Mouse (Mus musculus) heart, embryonic 14.5 days (tissue): ENCODE measurements around the gene Capn1. TPM values are rescaled to one million over a fixed set of nuclear protein-coding genes. Genes with fewer than 3 reads are reported as not detected.
A peak's percentile ranks its signal among the peaks of the same experiment; 100 is the strongest.

Experiments
- ATAC-seq: fragments of 200-750 bp; cut with Nextera tagmentation; 2 replicates; pipeline ENCODE4 v1.8.0; 2017; ENCODE audit warnings: low read depth, moderate TSS enrichment; ENCODE audit not compliant: insufficient number of reproducible peaks, insufficient read depth, low FRiP score
- H3K27ac ChIP-seq, 2 experiments: fragments of 200-500 bp in 1 of 2; fragments of 300-500 bp in 1 of 2; sonication (generic) in 1 of 2; replicated peaks in 1 of 2; 2 replicates each; pipeline ENCODE4 v1.5.1; 2012 to 2014; ENCODE audit warnings: low read depth in 2 of 2, low read length in 2 of 2, control low read depth in 1 of 2, mild to moderate bottlenecking in 1 of 2, mixed read lengths in 1 of 2; ENCODE audit not compliant: control insufficient read depth in 1 of 2, insufficient read depth in 1 of 2
- H3K27me3 ChIP-seq: fragments of 300-500 bp; sonication (generic); 2 replicates; pipeline ENCODE4 v1.6.1; 2014; ENCODE audit warnings: mild to moderate bottlenecking, low read length, control low read depth; ENCODE audit not compliant: control insufficient read depth, insufficient read depth
- H3K36me3 ChIP-seq: fragments of 300-500 bp; sonication (generic); 2 replicates; pipeline ENCODE4 v1.6.1; 2014; ENCODE audit warnings: mild to moderate bottlenecking, control low read depth, low read length, mixed read lengths; ENCODE audit not compliant: control insufficient read depth, insufficient read depth
- H3K4me1 ChIP-seq, 2 experiments: fragments of 200-500 bp in 1 of 2; fragments of 300-500 bp in 1 of 2; sonication (generic) in 1 of 2; 2 replicates each; pipeline ENCODE4 v1.6.1; 2012 to 2014; ENCODE audit warnings: low read length in 2 of 2, control low read depth in 1 of 2, mixed read lengths in 1 of 2; ENCODE audit not compliant: control insufficient read depth in 2 of 2, insufficient read depth in 2 of 2
- H3K4me2 ChIP-seq: fragments of 300-500 bp; sonication (generic); 2 replicates; pipeline ENCODE4 v1.6.1; 2014; ENCODE audit warnings: mild to moderate bottlenecking, low read length
- H3K4me3 ChIP-seq, 2 experiments: fragments of 200-500 bp in 1 of 2; fragments of 300-500 bp in 1 of 2; sonication (generic) in 1 of 2; 2 replicates each; pipeline ENCODE4 v1.5.1; 2012 to 2014; ENCODE audit warnings: low read length in 2 of 2, mild to moderate bottlenecking in 2 of 2, control low read depth in 1 of 2, low read depth in 1 of 2, moderate library complexity in 1 of 2; ENCODE audit not compliant: control insufficient read depth in 1 of 2, insufficient read depth in 1 of 2
- H3K9ac ChIP-seq: fragments of 300-500 bp; sonication (generic); 2 replicates; pipeline ENCODE4 v1.6.1; 2014; ENCODE audit warnings: mild to moderate bottlenecking, low read length
- H3K9me3 ChIP-seq: fragments of 300-500 bp; sonication (generic); 2 replicates; pipeline ENCODE4 v1.6.1; 2016; ENCODE audit warnings: low read length, control low read depth; ENCODE audit not compliant: control insufficient read depth
- WGBS: fragments of 180-500 bp; shearing (Covaris S2); extraction: QIAGEN DNeasy Blood & Tissue Kit; methylation state at CpG from one replicate; pipeline ENCODE4 v1.1.7; 2014; 5-methylcytosine and 5-hydroxymethylcytosine counted together
- microRNA-seq: library from miRNA; unstranded; fragments of <30 nt; microRNA quantifications from one replicate; pipeline ENCODE4, GENCODE M21; 2016
- polyA plus RNA-seq: library from polyadenylated mRNA; unstranded; fragments of >200 nt; fragmentation: Nextera tagmentation; extraction: Ambion mirVana; gene quantifications from 2 replicates; pipeline ENCODE4 v1.2.1, GENCODE M21; 2014

The Capn1 gene
- polyA plus RNA-seq, 1 experiment from 2014 or later: 7.3 TPM

GRCm38 (mm10) chr19:5940173-5940572, 75.5 kb downstream of the Capn1 start:
- peak; percentile 37; the same call in 1 of the 2 replicates for ATAC-seq
- Histone ChIP-seq H3K9me3 (no peaks in the 10 kb centered on the region), H3K27ac (peak overlapping the region; percentile 14 to 74; a peak in 3 of 4 replicates), H3K36me3 (peaks cover 43% of the 10 kb centered on the region), H3K4me2 (no peak overlapping the region), H3K4me3 (no peak overlapping the region), H3K9ac (no peak overlapping the region), H3K4me1 (peaks cover 48 to 61% of the 10 kb centered on the region in 2 experiments), H3K27me3 (no peaks in the 10 kb centered on the region)
- WGBS: 46% methylated on average over 4 of the region's 4 CpGs

- Histone ChIP-seq H3K9ac (no peak overlapping the region; the same call in 1 of the 2 replicates), H3K27me3 (no peaks in the 10 kb centered on the region), H3K9me3 (no peaks in the 10 kb centered on the region), H3K4me3 (no peak overlapping the region), H3K4me2 (no peak overlapping the region), H3K27ac (peak overlapping the region; percentile 14 to 62; a peak in 3 of 4 replicates), H3K36me3 (peaks cover 43% of the 10 kb centered on the region), H3K4me1 (peaks cover 48 to 61% of the 10 kb centered on the region in 2 experiments)
- no peak for ATAC-seq
- 77% methylated on average over 5 of the region's 5 CpGs for WGBS
Measured at GRCm38 (mm10) chr19:5939715-5940114, 76.0 kb downstream of the Capn1 start.

Small RNAs within 50 kb of the gene (microRNA-seq; reads per million reads assigned to microRNA genes)
- gene Mir6988: 1.1 reads per million

Other genes starting within 250 kb of the Capn1 start
- gene Scyl1, start 244.5 kb downstream of the Capn1 start, polyA plus RNA-seq: 56.9 and 62.3 TPM in 2 replicates
- gene Frmd8, start 140.6 kb downstream of the Capn1 start, polyA plus RNA-seq: 18.5 and 19.2 TPM in 2 replicates
- gene Slc25a45, start 138.1 kb downstream of the Capn1 start, polyA plus RNA-seq: 1.7 and 2.8 TPM in 2 replicates
- gene Tigd3, start 121.7 kb downstream of the Capn1 start, polyA plus RNA-seq: 1.1 and 1.8 TPM in 2 replicates
- 85.8 and 86.9 TPM in 2 replicates for gene Dpf2, start 102.9 kb downstream of the Capn1 start, polyA plus RNA-seq
- gene Cdc42ep2, start 91.1 kb downstream of the Capn1 start, polyA plus RNA-seq: 9.1 and 9.7 TPM in 2 replicates
- 42.7 and 45.1 TPM in 2 replicates for gene Pola2, start 51.7 kb downstream of the Capn1 start, polyA plus RNA-seq
- gene Slc22a20, start 29.8 kb downstream of the Capn1 start, polyA plus RNA-seq: not detected in 2 replicates
- gene Syvn1, start 30.7 kb upstream of the Capn1 start, polyA plus RNA-seq: 14.8 and 16.0 TPM in 2 replicates
- gene Mrpl49, start 41.9 kb upstream of the Capn1 start, polyA plus RNA-seq: 64.5 and 69.4 TPM in 2 replicates
- 562 and 618 TPM in 2 replicates for gene Fau, start 41.9 kb upstream of the Capn1 start, polyA plus RNA-seq
- gene Znhit2, start 45.3 kb upstream of the Capn1 start, polyA plus RNA-seq: 25.5 and 25.6 TPM in 2 replicates
- 6.7 and 7.6 TPM in 2 replicates for gene Tm7sf2, start 52.5 kb upstream of the Capn1 start, polyA plus RNA-seq
- gene Vps51, start 61.3 kb upstream of the Capn1 start, polyA plus RNA-seq: 36.9 and 44.8 TPM in 2 replicates
- gene Tmem262, start 64.1 kb upstream of the Capn1 start, polyA plus RNA-seq: not detected in 2 replicates
- 0.47 and 0.49 TPM in 2 replicates for gene Gm28374, start 66.4 kb upstream of the Capn1 start, polyA plus RNA-seq
- gene Zfpl1, start 69.1 kb upstream of the Capn1 start, polyA plus RNA-seq: 46.6 and 52.9 TPM in 2 replicates
- gene Cdca5, start 69.1 kb upstream of the Capn1 start, polyA plus RNA-seq: 24.0 and 24.5 TPM in 2 replicates
- gene AC131692.1, start 78.5 kb upstream of the Capn1 start, polyA plus RNA-seq: 0.38 TPM in 1 of 2 replicates, not detected in the other
- 0.12 and 0.20 TPM in 2 replicates for gene Naaladl1, start 89.9 kb upstream of the Capn1 start, polyA plus RNA-seq
- gene Sac3d1, start 102.8 kb upstream of the Capn1 start, polyA plus RNA-seq: 36.0 and 36.3 TPM in 2 replicates
- 21.5 and 23.9 TPM in 2 replicates for gene Snx15, start 112.4 kb upstream of the Capn1 start, polyA plus RNA-seq
- 0.30 TPM in 1 of 2 replicates, not detected in the other for gene Batf2, start 125.1 kb upstream of the Capn1 start, polyA plus RNA-seq
- 61.3 and 70.7 TPM in 2 replicates for gene Arl2, start 125.7 kb upstream of the Capn1 start, polyA plus RNA-seq
- not detected in 2 replicates for gene Majin, start 168.5 kb upstream of the Capn1 start, polyA plus RNA-seq
- gene Gpha2, start 210.5 kb upstream of the Capn1 start, polyA plus RNA-seq: 0.36 TPM in 1 of 2 replicates, not detected in the other
- 20.7 and 26.0 TPM in 2 replicates for gene Ppp2r5b, start 220.0 kb upstream of the Capn1 start, polyA plus RNA-seq
- 7.1 and 7.8 TPM in 2 replicates for gene Atg2a, start 225.8 kb upstream of the Capn1 start, polyA plus RNA-seq